Mouse (Mus musculus) R1 (cell line): ENCODE data around the gene Tmem35b.
"Not testable (repeated sequence)": the region's sequence is repeated elsewhere in the genome, so short reads cannot be mapped to it uniquely, and the experiment has no call there.

Experiments used
- DNase-seq: peaks from one replicate; pipeline ENCODE4 v3.0.0-alpha.2; 2018; ENCODE audit warnings: low read depth, low spot score

Gene Tmem35b

GRCm38 (mm10) chr4:127123391-127123790, at the start of gene Tmem35b:
Gene Tmem35b, plus strand, starts transcription at chr4:127123691.
- DNase-seq, result no peak

GRCm38 (mm10) chr4:127074915-127075314, 48.6 kb upstream of the Tmem35b start:
- peak; percentile 65 for DNase-seq

- DNase-seq, result peak; percentile 99
Measured at GRCm38 (mm10) chr4:127076875-127077548, 46.5 kb upstream of the Tmem35b start, which contains the start of gene Zmym6. Gene Zmym6, plus strand, starts transcription at chr4:127077383.

GRCm38 (mm10) chr4:127080806-127081205, 42.7 kb upstream of the Tmem35b start:
- DNase-seq, result peak; percentile 57

- DNase-seq, result no peak
Measured at GRCm38 (mm10) chr4:127083131-127083530, 40.4 kb upstream of the Tmem35b start.

GRCm38 (mm10) chr4:127085761-127086160, 37.7 kb upstream of the Tmem35b start:
- DNase-seq, result no peak

- no peak for DNase-seq
Measured at GRCm38 (mm10) chr4:127091188-127091587, 32.3 kb upstream of the Tmem35b start.

GRCm38 (mm10) chr4:127095090-127095489, 28.4 kb upstream of the Tmem35b start:
- DNase-seq, result no peak

GRCm38 (mm10) chr4:127099552-127099951, 23.9 kb upstream of the Tmem35b start:
- DNase-seq, result not testable (repeated sequence)

- no peak for DNase-seq
Measured at GRCm38 (mm10) chr4:127107566-127107965, 15.9 kb upstream of the Tmem35b start.

- DNase-seq, result no peak
Measured at GRCm38 (mm10) chr4:127110570-127110969, 12.9 kb upstream of the Tmem35b start.

- peak; percentile 86 for DNase-seq
Measured at GRCm38 (mm10) chr4:127124331-127124730, 840 bp downstream of the Tmem35b start.

GRCm38 (mm10) chr4:127125834-127126463, 2.5 kb downstream of the Tmem35b start:
- peak; percentile 94 for DNase-seq

GRCm38 (mm10) chr4:127134687-127135086, 11.2 kb downstream of the Tmem35b start:
- no peak for DNase-seq

- no peak for DNase-seq
Measured at GRCm38 (mm10) chr4:127137591-127137990, 14.1 kb downstream of the Tmem35b start.

- peak; percentile 68 for DNase-seq
Measured at GRCm38 (mm10) chr4:127138486-127138885, 15.0 kb downstream of the Tmem35b start.

GRCm38 (mm10) chr4:127150031-127150430, 26.5 kb downstream of the Tmem35b start:
- no peak for DNase-seq

GRCm38 (mm10) chr4:127153345-127153744, 29.9 kb downstream of the Tmem35b start:
- DNase-seq, result no peak

GRCm38 (mm10) chr4:127155757-127156156, 32.3 kb downstream of the Tmem35b start:
- peak; percentile 84 for DNase-seq

GRCm38 (mm10) chr4:127157746-127158145, 34.3 kb downstream of the Tmem35b start:
- peak; percentile 90 for DNase-seq

- DNase-seq, result no peak
Measured at GRCm38 (mm10) chr4:127163926-127164325, 40.4 kb downstream of the Tmem35b start.

- DNase-seq, result no peak
Measured at GRCm38 (mm10) chr4:127167096-127167495, 43.6 kb downstream of the Tmem35b start.

GRCm38 (mm10) chr4:127167731-127168130, 44.2 kb downstream of the Tmem35b start:
- no peak for DNase-seq
